Mouse (Mus musculus) skeletal muscle tissue, adult 2 months (tissue): Measurements from ENCODE around the gene Zer1.

Source experiments
- DNase-seq: peaks from one replicate; pipeline ENCODE4 v3.0.0-alpha.2; 2012; ENCODE audit warnings: low read depth, low spot score

Gene Zer1

DNA sequence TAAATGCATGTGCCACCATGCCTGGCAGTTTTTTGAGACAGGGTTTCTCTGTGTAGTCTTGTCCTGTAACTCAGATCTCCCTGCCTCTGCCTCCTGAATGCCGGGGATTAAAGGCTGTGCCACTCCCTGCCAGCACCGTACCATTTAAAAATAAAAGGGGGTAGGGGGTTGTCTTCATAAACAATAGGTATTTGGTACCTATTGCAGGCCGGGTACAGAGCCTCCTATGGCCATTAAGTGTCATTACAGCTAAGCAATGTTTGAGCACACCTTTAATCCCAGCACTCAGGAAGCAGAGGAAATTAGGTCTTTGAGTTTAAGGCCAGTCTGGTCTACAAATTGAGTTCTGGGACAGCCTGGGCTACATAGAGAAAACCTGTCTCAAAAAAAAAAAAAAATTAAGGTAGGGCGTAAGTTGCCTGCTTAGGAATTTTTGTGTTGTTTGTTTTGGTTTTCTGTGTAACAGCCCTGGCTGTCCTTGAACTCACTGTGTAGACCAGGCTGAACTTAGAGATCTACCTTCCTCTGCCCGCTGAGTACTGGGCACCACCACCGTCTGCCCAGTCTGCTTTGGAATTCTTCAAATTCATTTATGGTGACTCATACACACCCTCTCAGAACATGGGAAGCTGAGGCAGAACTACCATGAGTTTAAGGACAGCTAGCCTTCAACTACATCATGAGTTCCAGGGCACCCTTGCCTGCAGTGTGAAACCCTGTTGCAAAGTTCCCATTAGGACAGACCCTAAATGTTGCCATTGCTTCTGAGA, 72.2 kb downstream of the Zer1 start:
- DNase-seq = no peak

DNA sequence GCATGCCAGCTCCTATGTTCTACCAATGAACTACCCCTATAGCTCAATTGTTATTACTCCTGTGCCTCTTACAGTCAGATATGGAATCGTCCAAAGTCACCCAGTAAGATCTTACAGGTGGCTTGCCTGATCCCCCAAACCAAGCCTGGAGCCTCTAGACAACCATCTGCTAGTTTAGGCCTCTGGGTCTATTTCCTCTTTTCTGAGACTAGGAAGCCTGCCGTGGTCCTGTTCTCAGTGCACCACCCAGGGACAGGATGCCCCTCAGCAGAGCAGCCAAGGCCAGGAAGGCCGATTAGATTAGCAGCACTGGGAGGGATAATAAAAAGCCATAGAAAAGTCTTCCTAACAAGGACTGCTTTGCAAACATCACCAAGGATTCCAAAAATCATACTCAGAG, 74.6 kb downstream of the Zer1 start:
- DNase-seq = no peak

DNA sequence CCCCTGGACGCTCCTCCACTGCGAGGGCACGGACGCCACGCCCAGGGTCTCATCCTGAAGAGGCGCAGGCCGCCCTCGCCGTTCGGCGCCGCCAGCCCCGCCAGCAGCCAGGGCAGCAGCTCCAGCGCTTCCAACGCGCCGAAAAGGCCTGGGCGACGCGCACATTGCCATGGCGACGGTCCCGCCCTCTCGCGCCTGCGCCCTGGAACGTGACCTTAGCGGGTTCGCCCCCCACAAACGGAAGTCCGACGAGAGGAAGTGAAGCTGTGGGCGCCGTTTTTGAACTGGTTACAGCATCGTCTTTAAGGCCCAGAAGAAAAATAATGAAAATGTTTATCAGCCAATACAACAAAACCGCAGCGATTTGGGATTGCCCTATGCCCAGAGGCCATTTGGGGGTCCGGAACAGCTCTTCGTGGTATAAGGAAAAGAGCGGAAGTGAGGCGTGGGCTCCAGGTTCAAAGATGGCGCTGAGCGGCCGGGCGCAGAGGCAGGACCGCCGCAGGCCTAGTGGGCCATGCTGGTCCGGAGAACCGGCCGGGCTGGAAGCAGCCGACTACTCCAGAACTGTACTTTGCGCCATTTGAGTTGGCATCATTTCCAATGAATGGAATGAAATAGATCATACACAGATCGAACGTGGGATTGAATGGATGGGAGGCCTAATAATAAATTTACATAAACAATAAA, 75.5 kb downstream of the Zer1 start, which contains the start of gene Wdr34:
Gene Wdr34, minus strand, starts transcription at position 183 of the 690 bp plus-strand sequence.
- DNase-seq = peak; percentile 93

DNA sequence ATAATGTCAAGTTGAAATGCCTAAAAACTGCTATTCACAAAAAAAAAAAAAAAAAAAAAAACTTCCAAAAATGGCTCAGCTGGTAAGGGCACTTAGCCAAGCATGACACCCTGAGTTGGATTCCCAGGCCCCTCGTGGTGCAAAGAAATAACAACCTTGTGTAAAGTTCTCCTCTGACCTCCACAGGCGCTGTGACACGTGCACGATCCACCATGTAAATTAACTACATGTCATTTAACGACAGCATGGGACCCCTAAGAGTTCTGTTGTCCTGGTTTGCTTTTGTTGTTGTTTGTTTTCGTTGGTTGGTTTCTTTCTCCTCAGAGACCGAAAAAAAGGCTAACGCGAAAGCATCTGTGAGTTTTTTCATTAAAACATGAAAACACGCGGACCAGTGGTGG, 76.3 kb downstream of the Zer1 start:
- DNase-seq = no peak
